ENCODE assay signal across 8 mouse cellular contexts in genomic region chr2:173000921-173001320, GRCm38 (mm10). TPM values are rescaled to one million over a fixed set of nuclear protein-coding genes. Genes with fewer than 3 reads are reported as not detected.
DNase-seq lines count a peak whose midpoint lies in the region; ATAC-seq and TF ChIP-seq lines count a peak whose summit lies in the region.

No protein-coding gene starts in this region.

- peaks cover 10% of the 10 kb centered on the region; the same call in 1 of the 2 replicates for H3K36me3 ChIP-seq in liver, adult 2 months (ENCODE audit: control insufficient read depth, insufficient read depth, low read length)
- peaks cover 39% of the 10 kb centered on the region for H3K36me3 ChIP-seq in hindbrain, embryonic 13.5 days
- H3K36me3 ChIP-seq in midbrain, embryonic 12.5 days: peaks cover 34% of the 10 kb centered on the region

- intact Hi-C loops in gastrocnemius, postnatal 36 days (cut with DNase I): no loop called here

- TF ChIP-seq POLR2A in liver, adult 2 months (IDR thresholded peaks at IDR 0.05; ENCODE audit: extremely low read depth, insufficient read depth, low read length): no peak
- no peak for TF ChIP-seq POLR2A in brain, embryonic 14.5 days (IDR thresholded peaks at IDR 0.05; ENCODE audit: borderline replicate concordance, extremely low read depth, insufficient read depth, insufficient read length, poor library complexity, severe bottlenecking)

- no peaks in the 10 kb centered on the region for H3K9me3 ChIP-seq in hindbrain, embryonic 13.5 days
- no peaks in the 10 kb centered on the region for H3K9me3 ChIP-seq in midbrain, embryonic 12.5 days

- H3K9ac ChIP-seq in liver, adult 2 months (ENCODE audit: low read depth, low read length): peak overlapping the region; percentile 88
- peak overlapping the region; percentile 97 for H3K9ac ChIP-seq in hindbrain, embryonic 13.5 days
- H3K9ac ChIP-seq in midbrain, embryonic 12.5 days (replicated peaks): peak overlapping the region; percentile 98

- H3K27me3 ChIP-seq in liver, adult 2 months (ENCODE audit: control insufficient read depth, insufficient read depth, low read length): no peaks in the 10 kb centered on the region
- H3K27me3 ChIP-seq in hindbrain, embryonic 13.5 days: 0 out of 2 replicates have a peak, but pooled peaks cover 5% of the 10 kb centered on the region
- H3K27me3 ChIP-seq in midbrain, embryonic 12.5 days: peaks cover 17% of the 10 kb centered on the region

- WGBS in liver, adult 2 months: 22% methylated on average over 8 of the region's 8 CpGs
- WGBS in hindbrain, embryonic 13.5 days: 21% methylated on average over 8 of the region's 8 CpGs
- WGBS in midbrain, embryonic 12.5 days: 24% methylated on average over 8 of the region's 8 CpGs

- no peak for TF ChIP-seq CTCF in liver, adult 2 months (IDR thresholded peaks at IDR 0.05; ENCODE audit: low read depth, low read length)
- TF ChIP-seq CTCF in brain, embryonic 14.5 days (IDR thresholded peaks at IDR 0.05; ENCODE audit: borderline replicate concordance, extremely low read depth, insufficient read depth, insufficient read length): no peak

- peak overlapping the region; percentile 96; the same call in 1 of the 2 replicates for H3K4me3 ChIP-seq in liver, adult 2 months (ENCODE audit: insufficient read depth, low read depth, low read length)
- peak overlapping the region; percentile 99 for H3K4me3 ChIP-seq in hindbrain, embryonic 13.5 days
- H3K4me3 ChIP-seq in midbrain, embryonic 12.5 days: peak overlapping the region; percentile 99

- peaks cover 11% of the 10 kb centered on the region; the same call in 1 of the 2 replicates for H3K79me2 ChIP-seq in liver, adult 2 months (ENCODE audit: control insufficient read depth, insufficient read depth, low read length)

- H3K4me2 ChIP-seq in hindbrain, embryonic 13.5 days: peak overlapping the region; percentile 86
- peak overlapping the region; percentile 96 for H3K4me2 ChIP-seq in midbrain, embryonic 12.5 days (replicated peaks)

- no peak for DNase-seq in liver, adult 2 months (ENCODE audit: extremely low read depth, low read depth, low spot score)
- DNase-seq in liver: no peak
- DNase-seq in brain, embryonic 14.5 days (ENCODE audit: low read depth): peak; percentile 80
- DNase-seq in gastrocnemius, postnatal 36 days: no peak
- no peak for DNase-seq in cerebellum, postnatal 10 days

- ATAC-seq in hindbrain, embryonic 13.5 days (ENCODE audit: low FRiP score): no peak
- ATAC-seq in midbrain, embryonic 12.5 days (ENCODE audit: low FRiP score, low read depth): no peak
- ATAC-seq in cerebellum, adult (ENCODE audit: insufficient number of reproducible peaks, low FRiP score, low TSS enrichment): no peak

- H3K27ac ChIP-seq in liver, adult 2 months (replicated peaks; ENCODE audit: insufficient read depth, low read depth, low read length): no peak overlapping the region
- H3K27ac ChIP-seq in hindbrain, embryonic 13.5 days: no peak overlapping the region
- H3K27ac ChIP-seq in midbrain, embryonic 12.5 days (replicated peaks): peak overlapping the region; percentile 90

- peaks cover 6% of the 10 kb centered on the region for H3K4me1 ChIP-seq in liver, adult 2 months (ENCODE audit: control insufficient read depth, insufficient read depth, low read length)
- peaks cover 18% of the 10 kb centered on the region for H3K4me1 ChIP-seq in hindbrain, embryonic 13.5 days (replicated peaks)
- peaks cover 16% of the 10 kb centered on the region for H3K4me1 ChIP-seq in midbrain, embryonic 12.5 days

RNA-seq across cellular contexts. Expression of gene Rae1, which starts 1.0 kb away (rescaled TPM):
- 13.1 and 17.8 TPM in 2 replicates for total RNA-seq in liver, adult 2 months (2014; rRNA removed)
- polyA plus RNA-seq in liver, adult 2 months (2012; rRNA removed): 25.3 and 31.9 TPM in 2 replicates
- polyA plus RNA-seq in brain, embryonic 14.5 days (2012; rRNA removed): 119 and 147 TPM in 2 replicates
- 118 and 120 TPM in 2 replicates for polyA plus RNA-seq in hindbrain, embryonic 13.5 days (2015; fragmentation: Nextera tagmentation; extraction: Ambion mirVana)
- polyA plus RNA-seq in midbrain, embryonic 12.5 days (2016; fragmentation: Nextera tagmentation; extraction: Ambion mirVana): 122 and 126 TPM in 2 replicates
- total RNA-seq in gastrocnemius, postnatal 36 days (2021): 10 to 100 TPM; 11.4 to 12.8 TPM

RNA-seq across cellular contexts. Expression of gene Rbm38, which starts 19.4 kb away (rescaled TPM):
- total RNA-seq in liver, adult 2 months (2014; rRNA removed): 0.55 and 0.74 TPM in 2 replicates
- polyA plus RNA-seq in liver, adult 2 months (2012; rRNA removed): 6.4 and 11.1 TPM in 2 replicates
- polyA plus RNA-seq in brain, embryonic 14.5 days (2012; rRNA removed): 60.9 and 70.5 TPM in 2 replicates
- 20.6 and 22.1 TPM in 2 replicates for polyA plus RNA-seq in hindbrain, embryonic 13.5 days (2015; fragmentation: Nextera tagmentation; extraction: Ambion mirVana)
- 58.0 and 61.4 TPM in 2 replicates for polyA plus RNA-seq in midbrain, embryonic 12.5 days (2016; fragmentation: Nextera tagmentation; extraction: Ambion mirVana)
- 100 to 1,000 TPM; 180 to 220 TPM for total RNA-seq in gastrocnemius, postnatal 36 days (2021)

RNA-seq across cellular contexts. Expression of gene Spo11, which starts 23.4 kb away (rescaled TPM):
- under 0.01 and 0.07 TPM in 2 replicates for total RNA-seq in liver, adult 2 months (2014; rRNA removed)
- not detected in 2 replicates for polyA plus RNA-seq in liver, adult 2 months (2012; rRNA removed)
- polyA plus RNA-seq in brain, embryonic 14.5 days (2012; rRNA removed): 1.6 and 1.7 TPM in 2 replicates
- 0.79 and 0.87 TPM in 2 replicates for polyA plus RNA-seq in hindbrain, embryonic 13.5 days (2015; fragmentation: Nextera tagmentation; extraction: Ambion mirVana)
- 0.59 and 0.82 TPM in 2 replicates for polyA plus RNA-seq in midbrain, embryonic 12.5 days (2016; fragmentation: Nextera tagmentation; extraction: Ambion mirVana)
- total RNA-seq in gastrocnemius, postnatal 36 days (2021): under 1 TPM in 1 of 2 experiments, not detected in 1; 0.51 TPM
